Mouse (Mus musculus) gastrocnemius, adult 18-20 months (tissue): ENCODE results near the gene Ugt1a2. TPM values are rescaled to one million over a fixed set of nuclear protein-coding genes. Genes with fewer than 3 reads are reported as not detected.
"Not testable (repeated sequence)": the region's sequence is repeated elsewhere in the genome, so short reads cannot be mapped to it uniquely, and the experiment has no call there.

Experiments used
- DNase-seq: peaks from one replicate; pipeline ENCODE4 v3.0.0; 2021; ENCODE audit warnings: low spot score
- total RNA-seq, 2 experiments: library from RNA; stranded (reverse); gene quantifications; 2 replicates each; pipeline ENCODE4 v1.2.3; 2021

Gene Ugt1a2
- total RNA-seq, 2 experiments from 2014 or later: 0.09 TPM; not detected in 1

DNA sequence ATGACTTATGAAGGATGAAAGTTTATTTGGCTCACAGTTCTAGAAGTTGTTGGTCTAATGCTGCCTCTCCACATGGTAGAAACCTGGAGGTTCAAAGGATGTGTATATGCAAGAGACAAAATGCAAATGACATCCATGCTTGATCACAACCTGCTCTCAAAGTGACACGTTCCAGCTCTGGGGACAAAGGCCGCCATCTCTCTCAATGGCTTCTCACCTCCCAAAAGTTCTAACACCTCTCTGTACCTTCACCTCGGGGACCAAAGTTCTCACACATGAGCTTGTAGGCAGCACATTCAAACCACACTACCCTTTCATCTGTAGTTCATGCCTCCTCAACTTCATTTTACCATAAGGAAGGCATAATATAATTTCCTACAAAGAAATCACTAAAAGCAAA lies 17.2 kb downstream of the Ugt1a2 start:
- peak; percentile 1 for DNase-seq

DNA sequence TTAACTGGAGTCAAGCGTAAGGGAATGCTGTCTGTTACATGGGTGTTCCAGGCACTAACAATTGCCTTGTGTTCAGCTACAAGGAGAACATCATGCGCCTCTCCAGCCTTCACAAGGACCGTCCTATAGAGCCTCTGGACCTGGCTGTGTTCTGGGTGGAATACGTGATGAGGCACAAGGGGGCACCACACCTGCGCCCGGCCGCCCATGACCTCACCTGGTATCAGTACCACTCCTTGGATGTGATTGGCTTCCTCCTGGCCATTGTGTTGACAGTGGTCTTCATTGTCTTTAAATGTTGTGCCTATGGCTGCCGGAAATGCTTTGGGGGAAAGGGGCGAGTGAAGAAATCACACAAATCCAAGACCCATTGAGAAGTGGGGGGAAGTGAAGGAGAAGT lies 17.6 kb downstream of the Ugt1a2 start:
- DNase-seq: peak; percentile 3

DNA sequence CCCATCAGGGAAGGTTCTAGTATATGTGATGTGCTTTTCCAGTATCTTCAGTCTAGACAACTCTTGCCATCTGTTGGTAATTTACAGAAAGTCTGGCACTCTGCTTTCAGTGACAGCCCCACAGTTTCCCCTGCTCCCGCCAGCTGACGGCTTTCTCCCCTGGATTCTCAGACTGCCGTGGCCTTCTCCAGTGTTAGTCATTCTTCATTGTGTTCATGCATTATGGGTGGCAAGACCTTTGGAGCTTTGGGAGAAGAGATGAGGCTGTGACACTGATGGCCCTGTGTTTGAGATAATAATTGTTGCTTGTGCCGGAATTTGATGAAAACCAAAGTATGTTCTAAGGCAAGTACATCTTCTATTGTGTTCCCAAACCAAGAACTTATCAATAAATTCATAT lies 18.2 kb downstream of the Ugt1a2 start:
- no peak for DNase-seq

DNA sequence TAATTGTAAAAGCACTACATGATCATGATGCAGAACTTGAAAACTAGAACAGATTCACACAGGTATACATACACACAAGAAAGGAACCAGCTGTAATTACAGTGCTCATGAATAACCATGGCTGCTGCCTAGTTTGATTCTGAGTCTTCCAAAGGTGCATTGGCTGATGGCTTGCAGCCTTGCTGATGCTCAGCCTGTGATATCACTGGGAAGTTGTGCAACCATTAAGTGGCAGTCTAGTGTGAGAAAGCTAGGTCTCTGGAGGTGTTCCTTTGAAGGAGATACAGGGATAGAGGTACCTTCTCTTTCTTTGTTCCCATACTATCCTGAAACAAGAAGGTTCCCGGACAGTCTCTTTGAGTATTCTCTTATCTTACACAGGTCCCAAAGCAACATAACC lies 18.7 kb downstream of the Ugt1a2 start:
- DNase-seq: peak; percentile 8

DNA sequence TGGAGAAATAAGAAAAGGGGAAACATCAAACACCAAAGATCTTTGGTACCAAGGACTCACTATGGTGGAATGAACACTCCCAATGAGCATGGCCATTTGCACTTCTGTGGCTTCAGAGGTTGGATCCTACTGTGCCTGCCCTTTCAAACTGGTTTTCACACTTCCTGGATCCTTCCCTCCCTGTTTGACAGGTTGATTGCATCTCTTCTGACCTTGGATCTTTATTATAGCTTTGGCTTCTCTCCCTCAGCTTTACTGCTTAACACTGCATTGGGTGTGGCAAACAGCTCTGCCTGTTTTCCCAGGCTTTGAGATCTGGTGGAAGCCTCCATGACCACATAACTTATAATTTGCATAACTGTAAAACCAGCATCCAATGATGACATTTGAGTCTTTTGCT lies 19.9 kb downstream of the Ugt1a2 start:
- DNase-seq: peak; percentile 18

DNA sequence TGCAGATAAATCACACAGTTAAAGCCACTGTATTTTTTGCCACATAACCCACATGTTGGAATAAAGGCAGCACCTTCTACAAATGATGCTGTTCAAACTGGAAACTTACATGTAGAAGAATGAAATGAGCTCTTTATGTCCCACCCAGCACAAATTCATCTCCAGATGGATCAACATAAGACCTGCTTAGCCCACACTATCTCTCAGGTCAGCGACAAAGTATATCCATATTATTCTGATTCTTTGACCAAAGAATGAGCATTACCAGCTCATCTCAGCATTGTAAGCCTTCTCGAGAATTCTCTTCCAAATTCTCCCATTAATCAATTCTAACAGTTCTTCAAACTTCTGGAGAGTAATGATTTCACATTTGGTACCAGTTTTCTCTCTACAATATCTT lies 21.8 kb downstream of the Ugt1a2 start:
- no peak for DNase-seq

DNA sequence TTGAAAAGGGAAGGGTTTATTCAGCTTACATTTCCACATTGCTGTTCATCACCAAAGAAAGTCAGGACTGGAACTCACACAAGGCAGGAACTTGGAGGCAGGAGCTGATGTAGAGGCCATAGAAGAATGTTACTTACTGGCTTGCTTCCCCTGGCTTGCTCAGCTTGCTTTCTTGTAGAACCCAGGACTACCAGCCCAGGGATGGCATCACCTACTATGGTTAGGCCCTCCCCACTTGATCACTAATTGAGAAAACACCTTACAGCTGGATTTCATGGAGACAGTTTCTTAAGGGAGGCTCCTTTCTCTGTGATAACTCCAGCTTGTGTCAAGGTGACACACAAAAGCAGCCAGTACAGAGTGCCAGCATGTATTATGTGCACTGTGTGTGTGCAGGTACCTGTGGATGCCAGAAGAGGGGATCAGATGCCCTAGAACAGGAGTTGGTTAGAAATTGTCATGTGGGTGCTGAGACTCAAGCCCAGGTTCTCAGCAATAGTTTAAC lies 22.7 kb downstream of the Ugt1a2 start:
- DNase-seq: peak; percentile 7

DNA sequence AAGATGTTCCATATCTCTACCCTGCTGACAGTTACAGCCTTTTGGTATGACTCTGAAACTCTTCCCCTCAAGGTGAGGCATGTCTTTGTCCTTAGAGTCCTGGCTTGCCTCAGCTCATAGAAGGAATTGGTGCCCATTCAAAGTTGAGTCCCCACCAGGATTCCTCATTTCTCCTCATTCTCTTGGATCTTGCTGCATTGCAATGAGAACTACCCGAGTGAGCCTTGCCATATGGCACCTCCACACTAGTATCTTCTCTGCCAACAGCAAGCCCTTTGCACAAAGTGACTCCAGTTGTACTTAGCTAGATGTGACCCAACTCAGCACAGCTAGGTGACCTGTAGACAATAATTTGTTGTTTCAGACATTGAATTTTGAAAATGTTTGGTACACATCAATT lies 23.2 kb downstream of the Ugt1a2 start:
- peak; percentile 13 for DNase-seq

DNA sequence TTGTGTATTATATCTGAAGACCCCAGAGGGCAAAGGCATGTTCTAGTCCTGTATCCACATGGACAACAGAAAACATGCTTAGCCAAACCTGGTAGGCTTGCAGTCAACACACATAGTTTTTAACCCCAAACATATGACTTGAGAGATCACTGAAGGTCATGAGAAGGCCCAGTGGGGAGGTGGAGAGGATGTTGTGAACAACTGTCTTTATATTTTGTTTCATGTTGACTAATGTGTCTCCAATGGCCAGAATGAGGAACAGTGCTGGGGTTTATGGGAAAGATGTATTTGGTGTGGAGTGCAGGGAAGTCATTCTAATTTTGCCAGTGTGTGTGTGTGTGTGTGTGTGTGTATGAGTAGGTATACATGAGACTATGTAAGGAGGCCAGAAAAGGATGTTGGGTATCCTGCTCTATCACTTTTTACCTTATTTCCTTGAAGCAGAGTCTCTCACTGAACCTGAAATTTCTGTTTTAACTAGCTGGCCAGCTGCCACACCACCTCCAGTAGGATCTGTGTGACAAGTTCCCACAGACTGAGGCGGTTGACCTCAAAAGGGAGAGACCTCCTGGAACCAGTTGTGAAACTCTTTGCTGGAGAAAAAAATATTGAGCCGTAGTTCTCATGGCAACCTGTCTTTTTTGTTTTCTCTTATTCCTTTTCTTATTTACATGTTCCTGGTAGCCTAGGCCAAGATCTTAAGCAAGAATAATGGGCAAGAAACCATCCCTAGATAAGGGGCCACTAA lies 23.8 kb downstream of the Ugt1a2 start:
- peak; percentile 23 for DNase-seq

DNA sequence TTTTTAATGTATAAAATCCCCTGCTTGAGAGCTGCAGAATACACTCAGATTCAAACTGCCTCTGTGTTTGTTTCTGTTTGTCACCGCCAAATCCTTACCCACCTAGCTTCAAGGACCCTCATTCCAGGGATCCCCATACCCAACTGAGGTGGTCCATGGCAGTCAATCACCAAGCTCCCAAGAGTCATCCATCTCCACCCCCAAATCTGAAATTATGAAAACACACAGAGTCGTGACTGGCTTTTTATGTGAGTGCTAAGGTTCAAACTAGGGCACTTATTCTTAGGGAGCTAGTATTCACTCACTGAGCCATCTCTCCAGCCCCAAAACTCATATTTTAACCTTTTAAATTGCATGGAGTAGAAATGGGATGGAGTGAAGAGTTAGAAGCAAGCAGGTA lies 24.9 kb downstream of the Ugt1a2 start:
- DNase-seq: not testable (repeated sequence)

DNA sequence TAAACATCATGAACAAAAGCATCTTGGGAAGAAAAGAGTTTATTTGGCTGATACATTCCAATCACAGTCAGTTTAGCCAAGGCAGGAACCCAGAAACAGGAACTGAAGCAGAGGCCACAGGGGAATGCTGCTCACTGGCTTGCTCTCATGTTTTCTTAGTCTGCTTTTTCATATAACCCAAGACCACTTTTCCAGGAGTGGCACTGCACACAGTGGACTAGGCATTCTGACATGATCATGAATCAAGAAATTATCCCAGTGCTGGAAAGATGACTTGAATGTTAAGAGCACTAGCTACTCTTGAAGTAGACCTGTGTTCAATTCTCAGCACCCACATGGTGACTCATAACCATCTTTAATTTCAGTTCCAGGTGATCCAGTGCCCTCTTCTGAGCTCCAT lies 25.3 kb downstream of the Ugt1a2 start:
- peak; percentile 4 for DNase-seq

DNA sequence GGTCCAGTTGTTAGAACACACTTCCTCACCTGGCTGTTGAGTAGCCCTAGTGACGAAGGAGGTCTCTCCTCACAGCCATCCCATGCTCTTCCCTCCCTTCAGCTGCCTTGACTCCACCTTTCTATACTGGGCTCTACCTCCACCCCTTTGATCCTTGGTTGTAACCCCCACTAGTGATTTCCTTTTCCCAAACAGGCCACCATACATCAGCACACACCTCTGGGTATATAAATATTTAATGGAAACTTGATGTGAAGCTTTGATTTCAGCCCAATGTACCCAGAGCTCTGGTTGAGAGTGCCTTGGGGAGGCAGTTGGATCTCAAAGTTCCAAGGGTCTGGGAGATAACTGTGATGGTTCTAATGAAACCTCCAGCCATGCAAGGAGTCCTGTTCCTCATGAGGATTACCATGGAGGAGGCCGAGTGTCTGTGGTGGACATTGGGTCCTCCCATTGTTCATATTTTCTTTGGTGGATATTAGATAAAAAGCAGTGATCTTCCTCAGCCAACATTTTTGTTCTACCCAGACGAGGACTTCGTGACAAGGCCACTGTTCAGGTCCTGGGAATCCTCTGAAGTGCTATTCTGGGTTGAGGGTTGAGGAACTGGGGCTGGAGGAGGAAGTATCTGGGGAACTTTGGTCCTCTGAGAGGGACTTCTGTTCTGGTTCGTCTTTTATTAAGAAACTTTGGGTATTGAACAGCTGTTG lies 26.4 kb downstream of the Ugt1a2 start, which contains the start of gene Mroh2a:
Mroh2a (plus strand) TSS at position 317 of the 710 bp plus-strand sequence.
- peak; percentile 1 for DNase-seq

DNA sequence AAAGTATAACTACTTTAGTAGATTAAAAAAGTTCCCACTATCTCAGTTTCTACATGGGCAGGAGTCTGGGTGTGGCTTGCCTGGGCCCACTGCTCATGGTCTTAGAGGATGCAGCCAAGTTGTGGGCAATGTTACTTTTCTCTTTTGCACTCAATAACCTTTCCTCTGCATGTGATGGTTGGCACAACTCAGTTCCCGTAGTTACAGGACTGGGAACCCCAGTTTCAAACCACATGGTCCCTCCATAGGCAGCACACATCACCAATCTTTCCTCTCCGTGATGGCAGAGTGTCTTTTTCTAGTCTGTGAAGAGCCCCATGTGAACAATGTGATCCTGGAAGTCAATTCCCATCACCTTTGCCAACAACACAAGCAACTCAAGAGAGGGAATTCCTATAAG lies 27.1 kb downstream of the Ugt1a2 start:
- DNase-seq: no peak

DNA sequence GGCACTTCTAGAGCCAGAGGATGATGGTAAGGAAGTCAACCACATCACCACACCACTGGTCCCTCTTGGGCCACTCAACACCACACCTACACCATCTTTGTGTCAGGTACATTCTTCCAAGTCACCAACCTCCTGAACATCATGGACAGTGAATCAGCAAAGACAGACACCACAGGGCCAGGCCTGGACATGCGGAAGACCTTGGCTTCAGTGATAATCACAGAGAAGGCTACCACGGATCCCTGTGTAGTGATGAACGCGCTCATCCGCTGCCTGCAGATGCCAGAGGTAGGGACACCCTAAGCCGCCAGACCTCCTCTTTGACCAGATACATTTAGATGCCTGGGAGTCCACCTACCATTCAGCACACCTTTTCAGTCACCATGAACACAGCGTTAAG lies 27.7 kb downstream of the Ugt1a2 start:
- DNase-seq: no peak

DNA sequence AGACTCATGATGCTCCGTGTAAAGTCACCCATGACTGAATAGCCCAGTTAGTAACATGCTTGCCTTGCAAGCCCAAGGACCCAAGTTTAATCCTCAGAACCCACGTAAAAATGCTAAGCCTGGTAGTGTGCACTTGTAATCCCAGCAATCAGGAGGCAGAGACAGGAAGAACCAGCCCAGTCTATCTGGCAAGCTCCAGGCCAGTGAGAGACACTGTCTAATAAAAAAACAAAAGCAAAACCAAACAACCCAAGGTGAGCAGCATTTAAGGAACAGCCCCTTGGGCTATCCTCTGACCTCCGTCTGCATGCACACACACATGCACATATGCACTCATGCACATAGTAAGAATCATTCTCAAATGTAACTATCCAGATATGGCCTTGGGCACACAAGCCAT lies 29.2 kb downstream of the Ugt1a2 start:
- DNase-seq: no peak

DNA sequence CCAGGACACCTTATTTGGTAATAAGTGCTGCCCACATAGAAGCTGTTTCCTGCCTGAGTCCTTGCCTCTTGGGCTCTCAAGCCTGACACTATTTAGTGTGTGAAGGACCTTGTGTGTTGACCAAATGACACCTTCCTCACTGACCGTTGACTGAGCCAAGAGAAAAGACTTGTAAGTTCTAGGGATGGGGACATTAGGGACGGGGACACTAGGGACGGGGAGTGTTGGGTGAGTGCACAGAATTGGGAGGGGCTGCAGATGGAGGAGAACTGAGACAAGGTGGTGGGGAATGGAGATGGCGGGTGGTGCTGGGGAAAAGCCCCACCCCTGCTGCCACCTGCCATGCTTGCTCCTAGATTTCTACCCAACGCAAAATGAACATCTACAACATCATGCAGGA lies 29.6 kb downstream of the Ugt1a2 start:
- no peak for DNase-seq

DNA sequence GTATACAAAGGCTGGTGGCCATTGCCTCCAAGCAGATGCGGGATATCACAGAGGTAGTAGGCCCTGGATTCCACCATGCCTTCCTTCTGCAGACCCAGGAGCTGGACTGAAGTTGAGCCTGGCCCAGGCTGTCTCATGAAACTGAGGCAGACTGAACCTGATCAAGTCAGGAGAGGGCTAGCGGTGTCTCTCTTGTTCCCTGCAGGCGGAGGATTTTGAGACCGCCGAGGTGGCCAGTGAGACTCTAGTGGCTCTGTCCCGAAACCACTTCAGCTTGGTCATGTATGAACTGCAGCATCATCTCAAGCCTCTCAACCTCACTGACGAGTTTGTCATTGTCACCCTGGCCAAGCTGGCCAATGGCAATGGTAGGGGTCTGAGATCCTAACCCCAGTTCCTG lies 30.0 kb downstream of the Ugt1a2 start:
- no peak for DNase-seq

DNA sequence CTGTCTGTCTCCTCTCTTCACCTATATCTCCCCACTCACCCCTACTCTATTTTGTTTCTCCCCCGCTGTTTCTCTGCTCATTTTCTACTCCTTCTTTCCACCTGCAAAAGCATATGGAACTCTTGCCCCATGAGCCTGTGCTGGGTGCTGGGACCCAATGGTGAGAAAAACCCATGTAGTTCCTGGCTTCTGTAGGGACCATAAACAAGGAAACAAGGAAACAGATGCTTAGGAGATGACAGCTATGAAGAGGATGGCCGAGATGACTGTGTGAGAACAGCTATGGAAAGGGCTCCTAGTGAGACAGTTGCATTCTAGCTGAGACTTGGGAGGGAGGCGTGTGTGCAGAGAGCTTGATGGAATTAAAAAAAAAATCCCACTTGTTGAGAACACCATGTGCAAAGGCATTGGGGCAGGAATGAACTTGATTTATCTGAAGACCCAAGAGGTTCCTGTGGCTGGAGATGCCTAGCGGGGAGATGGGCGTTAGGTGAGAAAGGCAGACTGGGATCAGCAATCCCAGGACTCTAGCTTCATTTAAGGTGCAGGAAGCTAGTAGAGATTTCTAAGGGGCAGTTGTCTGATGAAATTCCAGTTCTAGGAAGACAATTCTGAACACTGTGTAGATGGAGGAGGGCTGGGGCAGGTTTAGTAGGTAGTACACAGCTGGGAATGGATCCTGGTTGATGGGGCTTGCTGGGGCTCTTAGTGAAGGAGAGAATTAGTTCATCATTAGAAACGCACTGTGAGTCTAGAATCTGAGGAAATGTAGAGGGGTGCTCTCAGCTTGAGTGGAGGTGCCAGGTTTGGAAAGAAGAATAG lies 30.8 kb downstream of the Ugt1a2 start:
- no peak for DNase-seq

DNA sequence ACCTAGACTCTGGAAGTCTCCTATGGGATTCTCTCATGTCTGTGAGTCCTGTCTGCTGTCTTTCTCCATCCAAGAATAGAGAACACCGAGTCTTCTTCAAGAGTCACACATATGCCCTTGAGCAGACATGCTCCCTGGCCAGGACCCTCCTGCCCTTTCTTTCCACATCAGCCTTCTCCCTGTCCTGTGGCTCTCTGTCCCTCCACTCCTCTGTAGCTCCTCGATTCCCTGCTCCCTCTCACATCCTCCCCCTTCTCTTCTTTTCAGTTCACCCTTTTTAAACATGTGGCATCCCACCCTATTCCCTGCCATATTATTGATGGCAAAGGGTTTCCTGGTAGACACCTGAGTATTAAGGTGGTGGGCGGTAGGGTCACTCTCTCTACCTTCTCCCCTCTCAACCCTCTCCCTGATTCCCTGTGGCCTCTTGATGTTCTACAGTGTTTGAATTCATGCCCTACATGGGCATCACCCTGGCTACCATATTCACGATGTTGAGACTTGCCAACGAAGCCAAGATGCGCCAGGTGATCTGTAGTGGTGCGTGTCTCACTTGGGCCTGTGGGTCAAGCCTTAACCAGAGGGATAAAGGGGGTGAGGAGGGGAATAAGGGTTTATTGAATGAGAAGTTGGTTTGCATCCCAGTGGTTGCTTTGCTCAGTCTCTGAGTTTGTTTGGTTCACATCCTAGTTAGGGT lies 31.6 kb downstream of the Ugt1a2 start:
- DNase-seq: no peak

DNA sequence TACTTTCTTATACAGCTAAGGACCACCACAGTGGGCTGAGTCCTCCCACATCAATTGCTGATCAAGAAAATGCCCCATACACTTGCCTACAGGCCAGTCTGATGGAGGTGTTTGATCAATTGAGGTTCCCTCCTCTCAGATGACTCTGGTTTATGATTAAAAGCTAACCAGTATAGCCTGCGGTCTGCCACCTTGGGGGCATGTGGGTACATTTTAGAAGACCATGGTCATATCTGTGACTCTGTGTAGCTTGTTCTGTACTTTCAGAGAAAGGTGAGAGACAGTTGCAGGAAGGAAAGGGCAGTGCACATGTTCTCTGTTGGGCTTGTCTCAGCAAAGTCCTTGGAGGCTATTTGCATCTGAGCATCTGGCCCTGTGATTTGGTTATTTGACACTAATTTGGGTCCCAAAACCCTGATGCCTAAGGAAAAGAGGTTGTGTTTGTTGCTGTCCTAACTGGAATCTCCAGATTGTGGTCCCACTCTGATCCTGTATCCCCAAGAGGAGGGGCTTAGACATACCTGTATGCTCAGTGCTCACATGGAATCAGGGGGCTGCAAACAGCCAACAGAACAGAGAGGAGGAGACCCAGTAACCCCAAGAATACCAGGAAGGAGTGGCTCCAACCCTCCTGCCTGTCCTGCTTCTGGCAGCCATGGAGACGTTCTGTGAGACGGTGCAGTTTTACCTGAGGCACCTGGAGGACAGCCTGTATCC lies 32.4 kb downstream of the Ugt1a2 start:
- no peak for DNase-seq
